Mouse (Mus musculus) midbrain, embryonic 11.5 days (tissue): ENCODE results near the gene Tmem26. TPM values are rescaled to one million over a fixed set of nuclear protein-coding genes. Genes with fewer than 3 reads are reported as not detected.

ENCODE experiments used
- ATAC-seq: fragments of 200-750 bp; cut with Nextera tagmentation; 2 replicates; pipeline ENCODE4 v1.8.0; 2017; ENCODE audit warnings: moderate TSS enrichment, moderate library complexity; ENCODE audit not compliant: low FRiP score
- DNase-seq: peaks from one replicate; pipeline ENCODE4 v3.0.0; 2015; ENCODE audit warnings: low spot score; ENCODE audit errors: missing footprints
- H3K27ac ChIP-seq: fragments of 300-500 bp; sonication (generic); 2 replicates; pipeline ENCODE4 v1.5.1; 2014; ENCODE audit warnings: low read depth, low read length
- H3K27me3 ChIP-seq: fragments of 300-500 bp; sonication (generic); 2 replicates; pipeline ENCODE4 v1.6.1; 2014; ENCODE audit warnings: mild to moderate bottlenecking, low read length, moderate library complexity, mixed read lengths; ENCODE audit not compliant: control insufficient read depth, insufficient read depth
- H3K36me3 ChIP-seq: fragments of 300-500 bp; sonication (generic); 2 replicates; pipeline ENCODE4 v1.6.1; 2014; ENCODE audit warnings: mild to moderate bottlenecking, low read length, moderate library complexity, mixed read lengths; ENCODE audit not compliant: control insufficient read depth, insufficient read depth
- H3K4me1 ChIP-seq: fragments of 300-500 bp; sonication (generic); 2 replicates; pipeline ENCODE4 v1.6.1; 2014; ENCODE audit warnings: low read length; ENCODE audit not compliant: control insufficient read depth, insufficient read depth
- H3K4me2 ChIP-seq: fragments of 300-500 bp; sonication (generic); 2 replicates; pipeline ENCODE4 v1.6.1; 2014; ENCODE audit warnings: mild to moderate bottlenecking, moderate library complexity
- H3K4me3 ChIP-seq: fragments of 300-500 bp; sonication (generic); 2 replicates; pipeline ENCODE4 v1.5.1; 2014; ENCODE audit warnings: low read depth, low read length
- H3K9ac ChIP-seq: fragments of 300-500 bp; sonication (generic); 2 replicates; pipeline ENCODE4 v1.6.1; 2014; ENCODE audit warnings: low read length
- H3K9me3 ChIP-seq: fragments of 300-500 bp; sonication (generic); 2 replicates; pipeline ENCODE4 v1.6.1; 2016; ENCODE audit warnings: low read length; ENCODE audit not compliant: control insufficient read depth
- WGBS: fragments of 180-500 bp; shearing (Covaris S2); extraction: QIAGEN DNeasy Blood & Tissue Kit; methylation state at CpG from one replicate; pipeline ENCODE4 v1.1.7; 2014; 5-methylcytosine and 5-hydroxymethylcytosine counted together
- polyA plus RNA-seq: library from polyadenylated mRNA; unstranded; fragments of >200 nt; fragmentation: Nextera tagmentation; extraction: Ambion mirVana; gene quantifications from 2 replicates; pipeline ENCODE4 v1.2.1, GENCODE M21; 2014

The Tmem26 gene
- polyA plus RNA-seq, 1 experiment from 2014 or later = 2.5 TPM

DNA sequence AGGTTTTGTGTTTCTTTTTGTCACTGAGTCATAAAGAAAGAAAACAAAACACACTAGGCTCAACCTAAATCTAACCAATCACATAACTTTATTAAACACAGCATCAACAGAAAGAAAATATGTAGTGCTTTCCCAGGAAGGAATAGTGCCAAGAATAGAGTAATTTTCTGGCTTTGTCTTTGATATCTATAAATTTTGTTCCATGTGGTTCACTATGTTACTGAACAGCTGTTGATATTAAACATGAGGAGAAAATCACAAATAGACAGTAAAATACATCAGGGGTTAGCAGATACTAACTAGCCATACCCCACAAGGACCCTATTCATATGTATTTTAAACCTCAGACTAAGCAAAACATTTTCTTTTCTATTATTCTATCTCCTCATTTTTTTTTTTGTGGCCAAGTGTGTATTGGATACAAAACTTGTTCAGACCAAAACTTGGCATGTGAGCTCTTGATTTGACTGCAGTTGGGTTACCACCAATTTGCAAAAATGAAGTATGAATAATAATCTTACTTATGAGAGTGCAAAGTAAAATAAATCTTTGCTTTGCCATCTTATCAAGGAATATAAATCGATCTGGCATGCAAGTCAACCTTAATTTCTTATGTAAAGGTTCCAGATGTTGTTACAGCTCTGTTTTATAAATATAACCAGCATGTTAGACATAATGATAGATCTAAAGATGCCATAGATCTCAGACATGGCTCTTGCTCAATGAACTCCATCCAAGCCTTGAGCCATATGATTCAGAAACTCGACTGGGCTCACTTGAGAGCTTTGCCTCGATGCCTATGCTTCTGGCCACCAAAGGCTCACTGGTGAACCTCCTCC, 16.2 kb upstream of the Tmem26 start:
- Histone ChIP-seq H3K4me3 (no peak overlapping the region), H3K27ac (no peak overlapping the region), H3K36me3 (no peaks in the 10 kb centered on the region), H3K9me3 (no peaks in the 10 kb centered on the region), H3K27me3 (no peaks in the 10 kb centered on the region), H3K4me1 (no peaks in the 10 kb centered on the region), H3K4me2 (no peak overlapping the region), H3K9ac (no peak overlapping the region)
- ATAC-seq (no peak), DNase-seq (no peak)
- WGBS = 82% methylated on average over 3 of the region's 3 CpGs

DNA sequence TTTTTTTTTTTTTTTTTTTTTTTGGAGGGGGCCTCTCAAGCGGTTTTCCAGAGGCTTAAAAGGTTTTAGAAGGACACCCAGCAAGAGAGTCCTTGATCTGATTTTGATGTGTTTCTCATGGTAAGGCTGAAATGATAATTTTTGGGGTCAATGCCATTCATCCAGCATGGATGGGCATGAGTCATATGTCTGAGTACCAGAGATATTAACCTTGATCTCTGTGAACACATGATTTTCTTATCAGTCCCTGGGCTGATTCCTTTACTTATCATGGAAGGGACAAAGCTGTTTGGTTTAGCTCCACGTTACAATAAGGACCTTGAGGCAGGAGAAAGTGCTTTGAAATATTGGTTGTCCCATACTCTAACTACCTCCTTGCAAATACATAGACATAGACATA, 10.5 kb upstream of the Tmem26 start:
- no peaks in the 10 kb centered on the region for H3K36me3 ChIP-seq
- ATAC-seq (no peak), DNase-seq (no peak)
- no peak overlapping the region for H3K4me2 ChIP-seq
- no peak overlapping the region for H3K27ac ChIP-seq
- no peaks in the 10 kb centered on the region for H3K9me3 ChIP-seq
- no peaks in the 10 kb centered on the region for H3K27me3 ChIP-seq
- no peak overlapping the region for H3K9ac ChIP-seq
- no peaks in the 10 kb centered on the region for H3K4me1 ChIP-seq
- WGBS = 80% methylated on average over 2 of the region's 2 CpGs
- H3K4me3 ChIP-seq = no peak overlapping the region

DNA sequence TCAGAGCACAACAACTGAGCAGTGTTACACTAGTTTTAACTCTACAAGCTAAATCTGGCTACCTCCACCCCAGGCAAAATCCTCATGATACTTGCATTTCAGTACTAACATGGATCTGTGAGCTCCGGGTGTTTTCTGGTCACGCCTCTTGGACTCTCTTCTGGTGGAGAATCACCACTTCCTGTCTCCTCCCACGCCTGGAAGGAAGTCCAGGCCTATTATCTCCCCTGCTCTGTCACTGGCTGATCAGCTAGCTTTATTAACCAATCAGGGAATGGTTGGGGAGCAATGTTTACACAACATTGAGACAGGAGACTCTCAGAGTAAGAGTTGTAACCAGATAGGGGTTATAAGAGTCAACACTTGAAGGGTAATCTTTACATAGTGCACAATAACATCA, 9.1 kb upstream of the Tmem26 start:
- 80% methylated on average over 3 of the region's 3 CpGs for WGBS
- Histone ChIP-seq H3K4me1 (no peaks in the 10 kb centered on the region), H3K27ac (no peak overlapping the region), H3K9me3 (no peaks in the 10 kb centered on the region), H3K4me2 (no peak overlapping the region), H3K27me3 (no peaks in the 10 kb centered on the region), H3K9ac (no peak overlapping the region), H3K4me3 (no peak overlapping the region), H3K36me3 (no peaks in the 10 kb centered on the region)
- no peak for DNase-seq
- ATAC-seq = no peak

DNA sequence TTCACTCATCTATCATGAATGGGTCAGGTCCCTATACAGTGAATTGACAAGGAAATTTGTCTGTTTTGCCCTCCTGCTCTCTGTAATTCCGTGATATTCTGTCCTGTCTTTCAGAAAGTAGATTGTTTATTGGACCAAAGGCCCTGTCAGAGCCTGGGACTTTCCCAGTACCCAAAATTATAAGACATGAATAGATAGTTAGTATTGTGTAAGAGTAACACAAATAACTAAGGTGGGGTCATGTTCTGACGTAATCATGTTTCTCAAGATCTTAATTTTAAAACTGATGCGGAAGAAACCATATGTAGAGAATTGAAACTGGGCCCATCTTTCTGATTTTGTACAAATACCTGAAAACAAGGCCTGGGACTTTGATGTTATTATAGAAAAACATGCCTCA, 8.1 kb upstream of the Tmem26 start:
- Histone ChIP-seq H3K27me3 (no peaks in the 10 kb centered on the region), H3K27ac (no peak overlapping the region), H3K4me1 (no peaks in the 10 kb centered on the region), H3K4me3 (no peak overlapping the region), H3K9ac (no peak overlapping the region), H3K4me2 (no peak overlapping the region), H3K36me3 (no peaks in the 10 kb centered on the region), H3K9me3 (no peaks in the 10 kb centered on the region)
- WGBS = 87% methylated on average over 3 of the region's 3 CpGs
- ATAC-seq = no peak
- no peak for DNase-seq

DNA sequence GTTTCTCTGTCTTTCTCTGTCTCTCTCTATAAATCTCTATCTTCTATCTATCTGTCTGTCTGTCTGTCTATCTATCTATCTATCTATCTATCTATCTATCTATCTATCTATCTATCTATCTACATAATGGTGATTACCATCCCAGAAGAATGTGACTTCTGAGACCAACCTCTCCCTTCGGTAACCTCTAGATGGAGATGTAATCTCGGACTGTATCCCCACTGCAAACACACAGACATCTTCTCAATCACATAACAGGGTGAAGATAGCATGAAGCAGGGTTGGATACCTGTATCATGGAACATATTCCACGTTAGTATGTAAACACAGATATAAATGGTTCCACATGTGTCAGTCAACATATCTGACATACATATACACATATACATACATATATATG, 5.1 kb upstream of the Tmem26 start:
- WGBS = 82% methylated on average over 3 of the region's 3 CpGs
- Histone ChIP-seq H3K4me2 (no peak overlapping the region), H3K4me1 (no peaks in the 10 kb centered on the region), H3K9me3 (no peaks in the 10 kb centered on the region), H3K36me3 (no peaks in the 10 kb centered on the region), H3K27me3 (no peaks in the 10 kb centered on the region), H3K27ac (no peak overlapping the region), H3K9ac (no peak overlapping the region), H3K4me3 (no peak overlapping the region)
- no peak for ATAC-seq
- DNase-seq = no peak

DNA sequence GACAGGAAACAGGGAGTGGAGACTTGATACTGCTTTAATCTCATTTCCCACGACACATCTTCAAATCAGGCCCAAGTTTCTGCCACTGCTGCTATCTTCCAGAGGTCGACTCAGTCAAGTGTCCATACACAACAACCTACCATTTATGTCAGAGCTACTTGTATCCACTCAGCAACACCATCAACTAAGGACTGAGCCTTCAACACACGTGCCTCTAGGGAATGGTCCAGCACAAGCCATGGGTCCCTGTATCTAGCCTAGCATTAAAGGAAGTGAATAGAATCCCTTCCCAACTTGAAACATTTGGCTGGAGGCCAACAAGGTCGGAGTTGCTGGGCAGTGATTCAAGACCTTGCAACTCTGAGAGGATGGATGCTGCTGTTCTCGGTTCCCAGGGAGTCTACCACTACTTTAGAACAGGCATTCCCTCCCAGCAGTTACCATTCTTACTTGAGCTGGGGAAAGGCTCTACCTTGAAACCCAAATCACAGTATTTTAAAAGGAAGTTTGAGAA, 2.5 kb upstream of the Tmem26 start:
- DNase-seq = no peak
- WGBS = 69% methylated on average over 5 of the region's 5 CpGs

DNA sequence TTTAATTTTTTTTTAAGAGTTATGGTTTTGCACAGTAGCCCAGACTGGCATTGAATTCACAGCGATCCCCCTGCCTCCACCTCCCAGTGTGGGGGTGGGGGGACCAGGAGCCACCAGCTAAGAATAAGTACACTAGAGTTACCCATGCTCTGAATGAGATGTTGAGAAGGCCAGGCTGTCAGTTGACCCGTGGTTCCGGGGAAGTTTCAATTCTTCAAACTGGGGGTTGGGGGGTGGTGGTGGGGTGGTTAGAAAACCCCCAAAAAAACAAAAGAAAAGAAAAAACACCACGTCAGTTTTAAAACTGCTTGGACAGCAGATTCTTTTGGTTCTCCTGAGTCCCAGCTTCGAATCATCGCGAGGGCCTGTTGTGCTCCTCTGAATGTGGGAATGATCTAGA, 431 bp upstream of the Tmem26 start:
- H3K27me3 ChIP-seq = peaks cover 2% of the 10 kb centered on the region; the same call in 1 of the 2 replicates
- H3K4me1 ChIP-seq = 0 out of 2 replicates have a peak, but pooled peaks cover 2% of the 10 kb centered on the region
- no peak overlapping the region for H3K27ac ChIP-seq
- WGBS = 34% methylated on average over 7 of the region's 7 CpGs
- H3K9ac ChIP-seq = no peak overlapping the region
- H3K4me2 ChIP-seq = no peak overlapping the region
- no peak overlapping the region for H3K4me3 ChIP-seq
- no peak for ATAC-seq
- peak; percentile 85 for DNase-seq
- H3K36me3 ChIP-seq = no peaks in the 10 kb centered on the region
- no peaks in the 10 kb centered on the region for H3K9me3 ChIP-seq

More for the DNA sequence above, 2.5 kb upstream of the Tmem26 start:
- Histone ChIP-seq H3K27ac (no peak overlapping the region), H3K9ac (no peak overlapping the region), H3K4me1 (0 out of 2 replicates have a peak, but pooled peaks cover 2% of the 10 kb centered on the region), H3K4me3 (no peak overlapping the region), H3K36me3 (no peaks in the 10 kb centered on the region), H3K4me2 (no peak overlapping the region), H3K27me3 (peaks cover 2% of the 10 kb centered on the region; the same call in 1 of the 2 replicates), H3K9me3 (no peaks in the 10 kb centered on the region)
- no peak for ATAC-seq

DNA sequence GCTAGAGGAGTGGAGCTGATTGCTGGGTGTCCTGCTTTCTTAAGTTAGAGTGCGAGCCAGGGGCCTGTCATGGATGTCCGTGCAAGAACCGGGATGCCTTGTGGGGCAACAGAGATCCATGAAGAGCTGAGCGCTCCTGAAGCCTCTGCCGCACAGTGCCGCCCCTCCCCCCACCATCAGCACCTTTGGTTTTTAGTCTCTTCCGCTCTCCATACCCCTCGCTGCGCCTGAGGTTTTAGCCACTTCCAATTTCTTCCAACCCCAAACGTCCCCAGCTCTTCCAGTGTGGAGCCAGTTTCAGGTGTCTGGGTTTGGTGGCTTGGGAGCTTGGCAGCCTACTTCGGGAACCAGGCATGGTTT, 895 bp downstream of the Tmem26 start:
- ATAC-seq (peak; percentile 75), DNase-seq (no peak)
- H3K4me2 ChIP-seq = peak overlapping the region; percentile 68
- peaks cover 2% of the 10 kb centered on the region; the same call in 1 of the 2 replicates for H3K27me3 ChIP-seq
- H3K9me3 ChIP-seq = no peaks in the 10 kb centered on the region
- no peaks in the 10 kb centered on the region for H3K36me3 ChIP-seq
- 0 out of 2 replicates have a peak, but pooled peaks cover 2% of the 10 kb centered on the region for H3K4me1 ChIP-seq
- 3% methylated on average over 11 of the region's 11 CpGs for WGBS
- H3K4me3 ChIP-seq = peak overlapping the region; percentile 38
- peak overlapping the region; percentile 41 for H3K9ac ChIP-seq
- no peak overlapping the region for H3K27ac ChIP-seq

DNA sequence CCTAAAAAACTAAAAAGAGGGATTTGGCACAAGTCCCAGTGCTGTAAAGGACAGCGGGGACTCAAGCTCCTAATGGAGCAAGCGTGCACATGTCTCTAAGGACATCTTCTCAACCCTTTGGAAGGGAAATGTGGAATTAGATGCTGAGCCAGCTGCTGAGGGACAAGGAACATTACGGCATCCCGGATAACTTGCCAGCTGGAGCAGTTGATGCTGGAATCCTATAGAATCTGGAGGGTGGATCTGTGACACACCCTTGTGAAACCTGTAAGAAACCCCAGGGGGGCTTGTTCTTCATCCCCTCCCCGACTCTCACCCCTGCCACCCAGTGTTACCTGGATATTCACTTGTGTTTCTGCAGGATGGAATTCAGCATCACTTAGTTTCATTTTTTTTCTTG, 4.0 kb downstream of the Tmem26 start:
- H3K9me3 ChIP-seq = no peaks in the 10 kb centered on the region
- H3K27me3 ChIP-seq = peaks cover 2% of the 10 kb centered on the region; the same call in 1 of the 2 replicates
- no peaks in the 10 kb centered on the region for H3K36me3 ChIP-seq
- no peak overlapping the region for H3K4me3 ChIP-seq
- no peak overlapping the region for H3K9ac ChIP-seq
- no peak overlapping the region for H3K27ac ChIP-seq
- DNase-seq = no peak
- no peak for ATAC-seq
- WGBS = 78% methylated on average over 5 of the region's 5 CpGs
- H3K4me2 ChIP-seq = no peak overlapping the region
- H3K4me1 ChIP-seq = 0 out of 2 replicates have a peak, but pooled peaks cover 2% of the 10 kb centered on the region
